Mouse (Mus musculus) cerebellum, adult 2 months (tissue): ENCODE measurements around the gene Cdc42bpa.

Experiments used
- CTCF ChIP-seq: fragments of 200-500 bp; IDR thresholded peaks from 2 replicates; pipeline ENCODE4 v1.5.1; 2011; ENCODE audit warnings: low read depth, mild to moderate bottlenecking, control low read depth, low read length, moderate library complexity, borderline replicate concordance; ENCODE audit not compliant: insufficient read depth
- POLR2A ChIP-seq: fragments of 200-500 bp; IDR thresholded peaks from 2 replicates; pipeline ENCODE4 v1.6.1; 2011; ENCODE audit warnings: low read length, control low read depth, borderline replicate concordance; ENCODE audit not compliant: insufficient read depth

- TF ChIP-seq POLR2A (no peak), CTCF (no peak)
Measured at GRCm38 (mm10) chr1:180179840-180180239, 219.6 kb downstream of the Cdc42bpa start.
